Mouse (Mus musculus) heart, postnatal 0 days (tissue): ENCODE results near the gene Cabp4. TPM values are rescaled to one million over a fixed set of nuclear protein-coding genes. Genes with fewer than 3 reads are reported as not detected.

Experiments
- ATAC-seq: fragments of 200-750 bp; cut with Nextera tagmentation; 2 replicates; pipeline ENCODE4 v1.8.0; 2017; ENCODE audit warnings: low read depth, moderate number of reproducible peaks, moderate library complexity; ENCODE audit not compliant: insufficient read depth
- DNase-seq: peaks from one replicate; pipeline ENCODE4 v3.0.0-alpha.2; 2016; ENCODE audit warnings: low spot score
- H3K27ac ChIP-seq: fragments of 300-500 bp; sonication (generic); 2 replicates; pipeline ENCODE4 v1.5.1; 2014; ENCODE audit warnings: low read depth, mild to moderate bottlenecking
- H3K27me3 ChIP-seq: fragments of 300-500 bp; sonication (generic); 2 replicates; pipeline ENCODE4 v1.6.1; 2014; ENCODE audit warnings: low read length, mixed read lengths; ENCODE audit not compliant: control insufficient read depth, insufficient read depth
- H3K36me3 ChIP-seq: fragments of 300-500 bp; sonication (generic); replicated peaks from 2 replicates; pipeline ENCODE4 v1.6.1; 2014; ENCODE audit warnings: low read length, mixed read lengths; ENCODE audit not compliant: control insufficient read depth, insufficient read depth
- H3K4me1 ChIP-seq: fragments of 300-500 bp; sonication (generic); 2 replicates; pipeline ENCODE4 v1.6.1; 2014; ENCODE audit warnings: antibody characterized with exemption; ENCODE audit not compliant: control insufficient read depth, insufficient read depth
- H3K4me2 ChIP-seq: fragments of 300-500 bp; sonication (generic); 2 replicates; pipeline ENCODE4 v1.6.1; 2014; ENCODE audit warnings: low read depth, mild to moderate bottlenecking, low read length, moderate library complexity
- H3K4me3 ChIP-seq: fragments of 300-500 bp; sonication (generic); 2 replicates; pipeline ENCODE4 v1.5.1; 2014; ENCODE audit warnings: low read depth, low read length
- H3K9ac ChIP-seq: fragments of 300-500 bp; sonication (generic); replicated peaks from 2 replicates; pipeline ENCODE4 v1.6.1; 2014; ENCODE audit warnings: low read depth, low read length, mixed read lengths
- H3K9me3 ChIP-seq: fragments of 300-500 bp; sonication (generic); replicated peaks from 2 replicates; pipeline ENCODE4 v1.6.1; 2016; ENCODE audit warnings: low read length; ENCODE audit not compliant: control insufficient read depth
- CTCF ChIP-seq: IDR thresholded peaks from 2 replicates; pipeline ENCODE4 v1.5.1; 2016; ENCODE audit warnings: antibody characterized with exemption, control low read depth, low read depth
- EP300 ChIP-seq: IDR thresholded peaks from 2 replicates; pipeline ENCODE4 v1.6.1; 2016; ENCODE audit warnings: antibody characterized with exemption, low read depth
- WGBS: fragments of 180-500 bp; shearing (Covaris S2); extraction: QIAGEN DNeasy Blood & Tissue Kit; methylation state at CpG from one replicate; pipeline ENCODE4 v1.1.7; 2014; 5-methylcytosine and 5-hydroxymethylcytosine counted together
- polyA plus RNA-seq: library from polyadenylated mRNA; unstranded; fragments of >200 nt; fragmentation: Nextera tagmentation; extraction: Ambion mirVana; gene quantifications from 2 replicates; pipeline ENCODE4 v1.2.1, GENCODE M21; 2015
- total RNA-seq: library from RNA; depleted of rRNA; stranded (reverse); fragments of >200 nt; gene quantifications from 2 replicates; pipeline ENCODE4 v1.2.3, GENCODE M21; 2014; ENCODE audit warnings: low replicate concordance

Gene Cabp4
- total and polyA plus RNA-seq, 2 experiments from 2014 or later: 0.11 TPM; not detected in 1

- H3K27ac ChIP-seq: peak overlapping the region; percentile 58; the same call in 1 of the 2 replicates
- H3K4me2 ChIP-seq: no peak overlapping the region; the same call in 1 of the 2 replicates
- peaks cover 62% of the 10 kb centered on the region for H3K36me3 ChIP-seq
- no peak overlapping the region for H3K4me3 ChIP-seq
- no peaks in the 10 kb centered on the region for H3K27me3 ChIP-seq
- 52% methylated on average over 5 of the region's 5 CpGs for whole genome bisulfite sequencing
- peak; percentile 15; the same call in 1 of the 2 replicates for ATAC-seq
- no peak for DNase-seq
- peaks cover 11% of the 10 kb centered on the region for H3K4me1 ChIP-seq
- TF ChIP-seq CTCF: no peak
- no peak for TF ChIP-seq EP300
- H3K9ac ChIP-seq: no peak overlapping the region
- H3K9me3 ChIP-seq: no peaks in the 10 kb centered on the region
Observed at GRCm38 (mm10) chr19:4113806-4114230, 30.0 kb downstream of the Cabp4 start.

- DNase-seq (peak; percentile 28), ATAC-seq (peak; percentile 65)
- Histone ChIP-seq H3K27me3 (no peaks in the 10 kb centered on the region), H3K4me1 (peaks cover 11% of the 10 kb centered on the region), H3K9me3 (no peaks in the 10 kb centered on the region), H3K9ac (no peak overlapping the region), H3K4me2 (no peak overlapping the region; the same call in 1 of the 2 replicates), H3K36me3 (peaks cover 62% of the 10 kb centered on the region), H3K27ac (peak overlapping the region; percentile 58), H3K4me3 (no peak overlapping the region)
- 37% methylated on average over 13 of the region's 13 CpGs for WGBS
- TF ChIP-seq EP300 (no peak), CTCF (no peak)
Observed at GRCm38 (mm10) chr19:4113186-4113805, 30.5 kb downstream of the Cabp4 start.

- Histone ChIP-seq H3K4me1 (peaks cover 11% of the 10 kb centered on the region), H3K4me3 (no peak overlapping the region), H3K9ac (no peak overlapping the region), H3K27me3 (no peaks in the 10 kb centered on the region), H3K27ac (no peak overlapping the region), H3K36me3 (peaks cover 53% of the 10 kb centered on the region), H3K4me2 (no peak overlapping the region), H3K9me3 (no peaks in the 10 kb centered on the region)
- ATAC-seq: no peak
- TF ChIP-seq CTCF (no peak), EP300 (no peak)
- 96% methylated on average over 26 of the region's 26 CpGs for WGBS
- DNase-seq: no peak
Observed at GRCm38 (mm10) chr19:4112063-4112960, 31.5 kb downstream of the Cabp4 start.

GRCm38 (mm10) chr19:4108535-4108934 is 35.3 kb downstream of the Cabp4 start:
- H3K27me3 ChIP-seq: no peaks in the 10 kb centered on the region
- ATAC-seq (no peak), DNase-seq (no peak)
- WGBS: 93% methylated on average over 9 of the region's 9 CpGs
- peaks cover 47% of the 10 kb centered on the region for H3K36me3 ChIP-seq
- no peak overlapping the region for H3K27ac ChIP-seq
- H3K4me2 ChIP-seq: no peak overlapping the region
- no peak for TF ChIP-seq EP300
- TF ChIP-seq CTCF: no peak
- no peak overlapping the region for H3K9ac ChIP-seq
- peaks cover 8% of the 10 kb centered on the region for H3K4me1 ChIP-seq
- no peak overlapping the region for H3K4me3 ChIP-seq
- no peaks in the 10 kb centered on the region for H3K9me3 ChIP-seq

GRCm38 (mm10) chr19:4106654-4107053 is 37.2 kb downstream of the Cabp4 start:
- H3K36me3 ChIP-seq: peaks cover 39% of the 10 kb centered on the region
- no peak overlapping the region for H3K9ac ChIP-seq
- no peaks in the 10 kb centered on the region for H3K4me1 ChIP-seq
- no peak overlapping the region for H3K27ac ChIP-seq
- WGBS: 90% methylated on average over 14 of the region's 14 CpGs
- no peaks in the 10 kb centered on the region for H3K9me3 ChIP-seq
- H3K27me3 ChIP-seq: peaks cover 3% of the 10 kb centered on the region
- no peak for TF ChIP-seq EP300
- TF ChIP-seq CTCF: no peak
- no peak overlapping the region for H3K4me2 ChIP-seq
- no peak for ATAC-seq
- H3K4me3 ChIP-seq: no peak overlapping the region
- DNase-seq: no peak
